Mouse (Mus musculus) heart, postnatal 0 days (tissue): ENCODE measurements at regions not wholly inside any gene's neighbourhood (a gene's known extent, or its start where the extent isn't known, plus 50 kb on each side); places are given as distances from the start of the nearest gene placed in this dataset.

Experiments
- CTCF ChIP-seq: IDR thresholded peaks from 2 replicates; pipeline ENCODE4 v1.5.1; 2016; ENCODE audit warnings: antibody characterized with exemption, control low read depth, low read depth
- EP300 ChIP-seq: IDR thresholded peaks from 2 replicates; pipeline ENCODE4 v1.6.1; 2016; ENCODE audit warnings: antibody characterized with exemption, low read depth

- TF ChIP-seq CTCF, result no peak
- TF ChIP-seq EP300, result no peak
Measured at GRCm38 (mm10) chr2:78240299-78240698, 294.1 kb upstream of the Cwc22 start.
